Mouse (Mus musculus) kidney, postnatal 0 days (tissue): ENCODE results near the gene Pgf. TPM values are rescaled to one million over a fixed set of nuclear protein-coding genes. Genes with fewer than 3 reads are reported as not detected.

ENCODE experiments used
- ATAC-seq: fragments of 200-750 bp; cut with Nextera tagmentation; replicated peaks from 2 replicates; pipeline ENCODE4 v1.8.0; 2017; ENCODE audit warnings: low read depth, moderate number of reproducible peaks, moderate TSS enrichment, moderate library complexity; ENCODE audit not compliant: low FRiP score
- DNase-seq: peaks from one replicate; pipeline ENCODE4 v3.0.0-alpha.2; 2016; ENCODE audit warnings: low spot score
- H3K27ac ChIP-seq: fragments of 300-500 bp; sonication (generic); 2 replicates; pipeline ENCODE4 v1.5.1; 2014; ENCODE audit warnings: mild to moderate bottlenecking
- H3K27me3 ChIP-seq: fragments of 300-500 bp; sonication (generic); 2 replicates; pipeline ENCODE4 v1.6.1; 2014; ENCODE audit warnings: low read length, mixed read lengths; ENCODE audit not compliant: insufficient read depth
- H3K36me3 ChIP-seq: fragments of 300-500 bp; sonication (generic); 2 replicates; pipeline ENCODE4 v1.6.1; 2014; ENCODE audit warnings: low read length, mixed read lengths; ENCODE audit not compliant: insufficient read depth
- H3K4me1 ChIP-seq: fragments of 300-500 bp; sonication (generic); replicated peaks from 2 replicates; pipeline ENCODE4 v1.6.1; 2014; ENCODE audit warnings: antibody characterized with exemption, low read length, mixed read lengths; ENCODE audit not compliant: insufficient read depth
- H3K4me2 ChIP-seq: fragments of 300-500 bp; sonication (generic); 2 replicates; pipeline ENCODE4 v1.6.1; 2014; ENCODE audit warnings: mild to moderate bottlenecking, low read length, moderate library complexity, mixed read lengths
- H3K4me3 ChIP-seq: fragments of 300-500 bp; sonication (generic); replicated peaks from 2 replicates; pipeline ENCODE4 v1.5.1; 2014; ENCODE audit warnings: low read depth, low read length
- H3K9ac ChIP-seq: fragments of 300-500 bp; sonication (generic); 2 replicates; pipeline ENCODE4 v1.6.1; 2014; ENCODE audit warnings: low read depth, low read length
- H3K9me3 ChIP-seq: fragments of 300-500 bp; sonication (generic); replicated peaks from 2 replicates; pipeline ENCODE4 v1.6.1; 2016; ENCODE audit warnings: low read length, inconsistent platforms, mixed read lengths
- CTCF ChIP-seq: IDR thresholded peaks from 2 replicates; pipeline ENCODE4 v1.5.1; 2016; ENCODE audit warnings: antibody characterized with exemption, low read depth, mild to moderate bottlenecking, moderate library complexity
- WGBS: fragments of 180-500 bp; shearing (Covaris S2); extraction: QIAGEN DNeasy Blood & Tissue Kit; methylation state at CpG from one replicate; pipeline ENCODE4 v1.1.7; 2014; 5-methylcytosine and 5-hydroxymethylcytosine counted together
- polyA plus RNA-seq: library from polyadenylated mRNA; unstranded; fragments of >200 nt; fragmentation: Nextera tagmentation; extraction: Ambion mirVana; gene quantifications from 2 replicates; pipeline ENCODE4 v1.2.1, GENCODE M21; 2015

Pgf gene
- polyA plus RNA-seq, 1 experiment from 2014 or later, result 6.1 TPM

GRCm38 (mm10) chr12:85185810-85186209 is 8.2 kb upstream of the Pgf start:
- no peaks in the 10 kb centered on the region for H3K36me3 ChIP-seq
- 49% methylated on average over 8 of the region's 8 CpGs for WGBS
- H3K27me3 ChIP-seq, result no peaks in the 10 kb centered on the region
- no peak overlapping the region for H3K9ac ChIP-seq
- no peak overlapping the region for H3K27ac ChIP-seq
- peaks cover 12% of the 10 kb centered on the region; the same call in 1 of the 2 replicates for H3K4me1 ChIP-seq
- no peak overlapping the region for H3K4me2 ChIP-seq
- no peak for TF ChIP-seq CTCF
- no peak for ATAC-seq
- H3K9me3 ChIP-seq, result no peaks in the 10 kb centered on the region
- H3K4me3 ChIP-seq, result no peak overlapping the region
- DNase-seq, result no peak

DNA sequence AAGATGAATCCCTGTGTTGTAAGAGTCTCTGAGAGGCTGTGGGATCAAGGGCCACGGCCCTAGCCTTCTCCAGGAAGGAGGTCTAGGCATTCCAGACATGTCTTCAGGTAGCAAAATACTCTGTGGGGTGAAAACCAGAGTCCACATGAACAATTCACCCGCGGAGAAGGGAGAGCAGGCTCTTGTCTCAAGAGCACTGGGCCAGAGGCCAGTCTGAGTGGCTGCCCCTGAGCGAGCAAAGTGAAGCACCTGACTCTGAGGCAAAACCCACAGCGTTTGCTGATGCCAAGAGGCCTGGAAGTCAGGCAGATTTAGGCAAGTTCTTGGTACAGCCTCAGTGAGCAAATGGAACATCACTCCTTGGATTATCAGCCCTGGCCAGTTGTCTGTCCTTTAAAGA is 6.5 kb upstream of the Pgf start:
- no peak overlapping the region for H3K9ac ChIP-seq
- H3K4me3 ChIP-seq, result no peak overlapping the region
- no peak for DNase-seq
- H3K27ac ChIP-seq, result no peak overlapping the region
- H3K36me3 ChIP-seq, result no peaks in the 10 kb centered on the region
- TF ChIP-seq CTCF, result no peak
- ATAC-seq, result no peak
- H3K27me3 ChIP-seq, result no peaks in the 10 kb centered on the region
- 44% methylated on average over 5 of the region's 5 CpGs for WGBS
- peaks cover 12% of the 10 kb centered on the region; the same call in 1 of the 2 replicates for H3K4me1 ChIP-seq
- H3K9me3 ChIP-seq, result no peaks in the 10 kb centered on the region
- H3K4me2 ChIP-seq, result no peak overlapping the region

- WGBS, result 59% methylated on average over 5 of the region's 5 CpGs
- no peak for TF ChIP-seq CTCF
- Histone ChIP-seq H3K9me3 (no peaks in the 10 kb centered on the region), H3K27me3 (no peaks in the 10 kb centered on the region), H3K36me3 (no peaks in the 10 kb centered on the region), H3K9ac (no peak overlapping the region), H3K4me3 (no peak overlapping the region), H3K4me2 (no peak overlapping the region), H3K4me1 (peaks cover 12% of the 10 kb centered on the region; the same call in 1 of the 2 replicates), H3K27ac (no peak overlapping the region)
- ATAC-seq (no peak), DNase-seq (no peak)
Observed at GRCm38 (mm10) chr12:85182898-85183297, 5.3 kb upstream of the Pgf start.

DNA sequence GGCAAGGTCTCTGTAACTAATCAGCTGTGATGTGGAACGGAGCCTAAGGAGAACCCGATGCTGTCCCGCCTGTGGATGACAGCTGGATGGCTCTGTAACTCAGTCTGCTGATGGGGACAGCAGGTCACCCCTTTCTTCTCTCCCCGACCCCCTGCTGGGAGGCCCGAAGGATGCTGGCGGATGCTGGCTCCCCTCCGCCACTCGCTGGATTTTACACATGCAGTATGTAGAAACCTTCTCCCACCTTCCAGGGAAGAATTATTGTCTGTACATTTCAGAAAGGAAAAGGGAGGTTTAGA is 4.7 kb upstream of the Pgf start:
- H3K4me2 ChIP-seq, result 0 out of 2 replicates have a peak overlapping the region, but pooled peaks have one; percentile 1
- WGBS, result 9% methylated on average over 8 of the region's 8 CpGs
- H3K36me3 ChIP-seq, result no peaks in the 10 kb centered on the region
- H3K4me3 ChIP-seq, result no peak overlapping the region
- TF ChIP-seq CTCF, result no peak
- H3K4me1 ChIP-seq, result peaks cover 15% of the 10 kb centered on the region; the same call in 1 of the 2 replicates
- no peaks in the 10 kb centered on the region for H3K9me3 ChIP-seq
- ATAC-seq, result no peak
- peak; percentile 36 for DNase-seq
- H3K27ac ChIP-seq, result no peak overlapping the region
- H3K27me3 ChIP-seq, result no peaks in the 10 kb centered on the region; the same call in 1 of the 2 replicates
- no peak overlapping the region for H3K9ac ChIP-seq

DNA sequence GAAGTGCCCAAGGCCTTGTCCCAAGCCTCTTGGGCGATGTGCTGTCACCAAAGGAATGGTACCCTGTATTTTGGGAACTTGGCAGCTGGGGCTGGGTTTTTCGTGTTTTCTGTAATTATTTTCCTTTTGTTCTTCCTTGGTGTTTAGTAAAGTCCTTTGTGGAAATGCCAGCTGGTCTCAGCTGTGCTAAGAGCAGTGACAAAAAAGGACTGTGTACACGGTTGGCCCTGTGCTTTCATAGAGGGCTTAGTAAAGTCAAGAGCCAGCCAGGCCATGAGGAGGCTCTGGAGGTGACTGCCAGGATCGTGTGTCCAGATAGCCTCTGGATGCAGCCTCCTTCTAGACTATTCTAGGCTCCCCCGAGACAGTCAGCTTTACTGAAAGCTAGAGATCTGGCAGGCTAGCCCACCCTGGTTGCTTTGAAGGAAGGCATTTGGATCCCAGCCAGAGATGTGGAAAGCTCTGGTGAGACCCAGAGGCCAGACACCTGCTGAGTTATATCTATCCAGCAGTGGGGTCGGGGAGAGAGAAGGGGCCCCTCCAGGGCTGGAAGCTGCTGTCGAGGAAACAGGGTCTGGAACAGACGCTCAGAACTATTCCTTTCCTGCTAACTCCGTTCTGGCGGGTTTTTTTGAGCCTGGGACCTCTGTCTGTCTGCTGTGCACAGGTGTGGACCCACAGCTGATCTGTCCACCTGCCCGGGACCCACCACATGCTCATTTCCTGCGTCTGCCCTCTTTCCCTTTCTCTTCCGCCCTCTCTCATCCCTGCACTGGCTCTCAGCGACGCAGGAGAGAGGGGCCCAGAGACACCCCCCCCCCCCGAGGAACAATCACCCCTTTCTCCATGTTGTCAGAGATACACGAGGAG is 4.1 kb upstream of the Pgf start:
- no peak for ATAC-seq
- no peak for TF ChIP-seq CTCF
- H3K27ac ChIP-seq, result no peak overlapping the region
- no peaks in the 10 kb centered on the region for H3K9me3 ChIP-seq
- H3K4me3 ChIP-seq, result no peak overlapping the region
- DNase-seq, result no peak
- H3K4me1 ChIP-seq, result peaks cover 21% of the 10 kb centered on the region
- 29% methylated on average over 14 of the region's 17 CpGs for WGBS
- H3K9ac ChIP-seq, result no peak overlapping the region
- no peaks in the 10 kb centered on the region for H3K36me3 ChIP-seq
- H3K4me2 ChIP-seq, result 0 out of 2 replicates have a peak overlapping the region, but pooled peaks have one; percentile 1
- no peaks in the 10 kb centered on the region; the same call in 1 of the 2 replicates for H3K27me3 ChIP-seq

GRCm38 (mm10) chr12:85178294-85178693 is 704 bp upstream of the Pgf start:
- H3K4me1 ChIP-seq, result peaks cover 31% of the 10 kb centered on the region
- no peak for ATAC-seq

More at GRCm38 (mm10) chr12:85178294-85178693, 704 bp upstream of the Pgf start:
- H3K4me3 ChIP-seq, result no peak overlapping the region
- WGBS, result 68% methylated on average over 2 of the region's 2 CpGs
- H3K27ac ChIP-seq, result no peak overlapping the region
- no peak overlapping the region for H3K9ac ChIP-seq
- H3K27me3 ChIP-seq, result no peaks in the 10 kb centered on the region; the same call in 1 of the 2 replicates
- no peaks in the 10 kb centered on the region for H3K36me3 ChIP-seq
- no peak overlapping the region for H3K4me2 ChIP-seq
- no peaks in the 10 kb centered on the region for H3K9me3 ChIP-seq
- DNase-seq, result no peak
- TF ChIP-seq CTCF, result no peak
